In the genomic region with DNA sequence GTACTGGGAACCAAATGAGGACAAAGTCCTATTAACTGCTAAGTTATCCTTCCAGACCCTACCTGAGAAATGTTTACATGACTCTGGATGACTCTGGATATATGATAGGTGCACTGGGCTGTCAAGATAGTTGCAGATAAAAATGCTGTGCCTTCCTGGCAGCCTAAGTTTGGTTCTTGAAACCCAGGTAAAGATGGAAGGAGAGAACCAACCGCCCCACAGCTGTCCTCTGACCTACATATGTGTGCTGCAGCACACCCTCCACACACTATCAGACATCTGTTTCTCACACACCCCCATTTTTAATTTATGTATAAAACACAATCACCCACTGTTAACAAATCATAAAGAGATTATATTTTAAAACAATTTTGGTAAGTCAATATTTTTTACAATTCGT, we compare ENCODE assay signal across 23 mouse cellular contexts.
DNase-seq lines count a peak whose midpoint lies in the region; TF ChIP-seq lines count a peak whose summit lies in the region.
"Had no signal": no experiment of that assay in that cellular context is flagged by ENCODE, and none has a peak within 500 bp of the region (broad histone marks: within the 10 kb centered on the region; RNA-seq: fewer than 3 reads in every experiment).

No protein-coding gene starts in this region.

- no peak overlapping the region for H3K4me3 ChIP-seq in thymus, adult 2 months (ENCODE audit: control insufficient read depth, insufficient read depth, low read length)
- H3K4me3 ChIP-seq: embryonic facial prominence, embryonic 13.5 days; embryonic facial prominence, embryonic 15.5 days; erythroblast, embryonic 14.5 days; forebrain, embryonic 10.5 days; forebrain, embryonic 12.5 days had no signal

- WGBS in thymus, adult 2 months, result 81% methylated on average over 2 of the region's 2 CpGs

- no peaks in the 10 kb centered on the region for H3K27me3 ChIP-seq in thymus, adult 2 months (ENCODE audit: control insufficient read depth, insufficient read depth, low read length)
- H3K27me3 ChIP-seq: embryonic facial prominence, embryonic 13.5 days; embryonic facial prominence, embryonic 15.5 days; forebrain, embryonic 12.5 days had no signal

- no peaks in the 10 kb centered on the region for H3K36me3 ChIP-seq in thymus, adult 2 months (ENCODE audit: control insufficient read depth, insufficient read depth, low read length)
- H3K36me3 ChIP-seq: embryonic facial prominence, embryonic 13.5 days; embryonic facial prominence, embryonic 15.5 days; forebrain, embryonic 10.5 days; forebrain, embryonic 12.5 days had no signal

- no peak for TF ChIP-seq CTCF in thymus, adult 2 months (IDR thresholded peaks at IDR 0.05; ENCODE audit: borderline replicate concordance, control insufficient read depth, extremely low read depth, insufficient read depth, low read length, poor library complexity)

- TF ChIP-seq POLR2A in thymus, adult 2 months (IDR thresholded peaks at IDR 0.05; ENCODE audit: control insufficient read depth, extremely low read depth, insufficient read depth, low read length, poor library complexity), result no peak

- H3K4me1 ChIP-seq in thymus, adult 2 months (replicated peaks; ENCODE audit: control insufficient read depth, insufficient read depth, low read length), result peaks cover 5% of the 10 kb centered on the region; the same call in 1 of the 2 replicates
- H3K4me1 ChIP-seq: forebrain, embryonic 12.5 days had no signal

- H3K27ac ChIP-seq in thymus, adult 2 months (ENCODE audit: control insufficient read depth, insufficient read depth, low read length), result peak overlapping the region; percentile 50; the same call in 1 of the 2 replicates
- H3K27ac ChIP-seq: embryonic facial prominence, embryonic 13.5 days; embryonic facial prominence, embryonic 15.5 days; forebrain, embryonic 10.5 days; forebrain, embryonic 12.5 days had no signal

- peak; percentile 23 for DNase-seq in thymus, adult 2 months
- DNase-seq in thymus, postnatal 10 days (ENCODE audit: low spot score in 2 of 2), result peak; percentile 37 to 55
- DNase-seq in thymus, postnatal 25 days, result peak; percentile 36
- peak; percentile 46 for DNase-seq in thymus, postnatal 4 days
- DNase-seq in adrenal gland, adult (ENCODE audit: inconsistent age in 2 of 2, low spot score in 1 of 2), result no peak
- DNase-seq in c-Kit-positive CD71-positive TER-119-positive erythroid progenitor cells, embryonic 14.5 days (ENCODE audit: low spot score), result no peak
- no peak for DNase-seq in heart, adult 11 months
- no peak for DNase-seq in spleen, adult 12 weeks (ENCODE audit: low spot score)
- DNase-seq: adrenal gland, adult 8-10 months; adrenal gland, postnatal 14 days; adrenal gland, postnatal 36 days; cerebellum, adult 11 months; cerebellum, adult 18-20 months; cerebellum, adult 8-10 months; cerebellum, adult 9-11 months; cerebellum, postnatal 14 days; cerebellum, postnatal 36 days; embryo, embryonic 11 days had no signal

Comparison
In these comparisons a context has a peak if more than half of its experiments do, and no peak if none do; other contexts are left out.
1. DNase-seq: peak in thymus, adult 2 months (single experiment), thymus, postnatal 10 days (2 of 2), thymus, postnatal 25 days (single experiment) and thymus, postnatal 4 days (single experiment); none in adrenal gland, adult (0 of 2), c-Kit-positive CD71-positive TER-119-positive erythroid progenitor cells, embryonic 14.5 days (single experiment), heart, adult 11 months (single experiment) and spleen, adult 12 weeks (single experiment).